Mouse (Mus musculus): ENCODE results near the gene Tmem59l. TPM values are rescaled to one million over a fixed set of nuclear protein-coding genes. Genes with fewer than 3 reads are reported as not detected.

Tmem59l gene
- polyA plus RNA-seq, 1 experiment from 2014 or later = 0.33 TPM

DNA sequence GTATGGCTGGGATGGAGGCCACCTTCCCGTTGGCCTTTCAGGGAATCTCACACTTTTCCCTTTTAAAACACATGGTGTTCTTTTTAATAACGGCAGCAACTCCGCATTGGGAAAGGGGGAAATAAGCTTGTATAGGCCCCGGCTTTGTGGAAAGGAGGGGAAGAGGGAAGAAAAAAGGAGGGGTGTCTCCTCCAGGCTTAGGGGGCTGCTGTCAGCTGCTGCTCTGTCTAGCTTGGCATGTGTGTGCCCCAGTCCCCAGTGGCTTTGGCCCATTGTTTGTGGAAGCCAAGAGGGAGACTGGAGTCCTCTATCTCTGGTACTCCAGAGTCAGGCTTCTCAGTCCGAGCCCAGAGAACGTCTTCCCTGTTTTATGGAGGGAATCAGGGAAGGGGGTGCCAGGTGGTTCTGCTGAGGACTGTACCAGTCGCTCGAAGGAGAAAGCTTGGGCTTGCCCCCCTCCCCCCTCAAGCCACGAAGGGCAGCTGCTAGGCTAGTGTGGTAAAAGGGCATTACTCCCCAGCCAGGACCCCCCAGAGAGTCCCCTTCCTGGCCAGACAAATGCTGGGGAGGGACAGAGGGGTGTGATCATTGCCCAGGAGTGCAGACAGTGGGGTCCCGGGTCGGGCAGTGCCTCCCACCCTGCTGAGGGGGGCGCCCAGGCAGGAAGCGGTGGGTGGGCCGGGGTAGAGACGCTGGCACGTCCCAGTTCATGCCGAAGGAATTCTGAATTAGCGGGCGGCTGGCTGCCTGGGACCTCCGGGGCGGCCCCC, 8.0 kb upstream of the Tmem59l start:
- 4% methylated on average over 21 of the region's 21 CpGs for WGBS (ENCODE audit: insufficient replicate concordance)
- Histone ChIP-seq H3K9ac (no peak overlapping the region), H3K27me3 (peaks cover 99% of the 10 kb centered on the region), H3K4me3 (replicated peaks) (no peak overlapping the region), H3K36me3 (no peaks in the 10 kb centered on the region), H3K27ac (no peak overlapping the region), H3K4me1 (replicated peaks) (peaks cover 46% of the 10 kb centered on the region), H3K4me2 (no peak overlapping the region), H3K9me3 (replicated peaks) (no peaks in the 10 kb centered on the region)
- ATAC-seq (ENCODE audit: low read depth) (no peak), DNase-seq (no peak)

DNA sequence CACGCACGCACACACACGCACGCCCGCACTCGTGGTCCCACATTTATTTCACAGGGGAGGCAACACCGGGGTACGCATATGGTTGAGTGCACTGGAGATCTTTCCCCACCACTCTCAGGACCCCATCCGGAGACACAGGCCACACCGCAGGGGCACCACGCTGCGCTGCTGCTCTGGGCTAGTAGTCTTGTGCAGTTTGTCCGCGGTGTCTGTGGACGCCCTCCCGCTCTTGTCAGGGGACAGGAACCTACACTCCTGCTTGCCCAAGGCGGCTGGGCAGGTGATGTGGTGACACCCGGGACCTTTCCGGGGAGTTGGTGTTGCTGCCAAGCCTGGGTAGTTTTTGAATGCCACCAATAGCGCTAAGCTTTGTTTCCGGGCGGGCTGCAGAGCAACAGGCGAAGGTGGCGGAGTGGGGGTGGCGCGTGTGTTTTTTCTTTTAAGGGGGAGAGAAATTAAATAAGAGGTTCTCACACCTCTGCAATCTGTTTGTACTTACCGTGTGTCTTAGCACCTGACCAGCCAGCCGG, 7.3 kb upstream of the Tmem59l start:
- H3K4me2 ChIP-seq = no peak overlapping the region
- no peak overlapping the region for H3K4me3 ChIP-seq (replicated peaks)
- H3K36me3 ChIP-seq = no peaks in the 10 kb centered on the region
- H3K4me1 ChIP-seq (replicated peaks) = peaks cover 42% of the 10 kb centered on the region
- ATAC-seq (ENCODE audit: low read depth) (no peak), DNase-seq (no peak)
- H3K9me3 ChIP-seq (replicated peaks) = no peaks in the 10 kb centered on the region
- peaks cover 100% of the 10 kb centered on the region for H3K27me3 ChIP-seq
- H3K9ac ChIP-seq = no peak overlapping the region
- H3K27ac ChIP-seq = no peak overlapping the region
- 5% methylated on average over 28 of the region's 28 CpGs for WGBS (ENCODE audit: insufficient replicate concordance)

DNA sequence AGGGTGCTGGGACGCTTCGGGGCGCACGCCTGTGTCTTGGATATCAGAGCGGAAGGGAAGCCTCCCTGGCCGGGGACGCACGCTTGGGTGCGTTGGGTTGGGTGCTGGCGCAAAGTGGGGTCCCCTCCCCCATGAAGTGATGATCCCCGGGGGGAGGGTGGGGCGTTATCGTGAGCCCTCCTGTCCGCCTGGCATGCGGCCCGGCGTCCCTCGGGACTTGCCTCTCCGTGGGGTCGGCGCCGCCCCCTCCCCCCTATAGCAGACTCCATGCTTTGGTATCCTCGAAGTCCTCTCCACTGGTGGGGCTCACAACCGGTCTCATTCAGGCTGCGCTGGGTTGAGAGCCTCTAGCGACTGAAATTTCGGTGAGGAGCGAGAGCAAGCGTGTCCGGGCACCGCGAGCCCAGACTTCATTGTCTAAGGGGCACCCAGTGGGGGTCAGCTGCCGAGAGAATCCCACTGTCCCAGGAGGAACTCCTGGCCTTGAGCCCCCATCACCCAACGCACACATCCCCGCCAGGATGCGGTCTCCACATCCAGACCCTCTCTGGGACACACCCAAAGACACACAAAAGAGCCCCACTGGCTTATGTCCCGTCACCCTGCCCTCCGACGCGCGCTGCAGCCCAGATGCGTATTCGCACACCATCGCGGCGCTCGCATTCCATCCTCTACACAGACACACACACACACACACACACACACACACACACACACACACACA, 6.7 kb upstream of the Tmem59l start:
- H3K4me2 ChIP-seq = no peak overlapping the region
- H3K27ac ChIP-seq = no peak overlapping the region
- H3K27me3 ChIP-seq = peaks cover 100% of the 10 kb centered on the region
- peak overlapping the region; percentile 45 for H3K4me3 ChIP-seq (replicated peaks)
- H3K9ac ChIP-seq = no peak overlapping the region
- no peaks in the 10 kb centered on the region for H3K36me3 ChIP-seq
- no peaks in the 10 kb centered on the region for H3K9me3 ChIP-seq (replicated peaks)
- DNase-seq (no peak), ATAC-seq (ENCODE audit: low read depth) (no peak)
- 2% methylated on average over 46 of the region's 47 CpGs for WGBS (ENCODE audit: insufficient replicate concordance)
- peaks cover 42% of the 10 kb centered on the region for H3K4me1 ChIP-seq (replicated peaks)

DNA sequence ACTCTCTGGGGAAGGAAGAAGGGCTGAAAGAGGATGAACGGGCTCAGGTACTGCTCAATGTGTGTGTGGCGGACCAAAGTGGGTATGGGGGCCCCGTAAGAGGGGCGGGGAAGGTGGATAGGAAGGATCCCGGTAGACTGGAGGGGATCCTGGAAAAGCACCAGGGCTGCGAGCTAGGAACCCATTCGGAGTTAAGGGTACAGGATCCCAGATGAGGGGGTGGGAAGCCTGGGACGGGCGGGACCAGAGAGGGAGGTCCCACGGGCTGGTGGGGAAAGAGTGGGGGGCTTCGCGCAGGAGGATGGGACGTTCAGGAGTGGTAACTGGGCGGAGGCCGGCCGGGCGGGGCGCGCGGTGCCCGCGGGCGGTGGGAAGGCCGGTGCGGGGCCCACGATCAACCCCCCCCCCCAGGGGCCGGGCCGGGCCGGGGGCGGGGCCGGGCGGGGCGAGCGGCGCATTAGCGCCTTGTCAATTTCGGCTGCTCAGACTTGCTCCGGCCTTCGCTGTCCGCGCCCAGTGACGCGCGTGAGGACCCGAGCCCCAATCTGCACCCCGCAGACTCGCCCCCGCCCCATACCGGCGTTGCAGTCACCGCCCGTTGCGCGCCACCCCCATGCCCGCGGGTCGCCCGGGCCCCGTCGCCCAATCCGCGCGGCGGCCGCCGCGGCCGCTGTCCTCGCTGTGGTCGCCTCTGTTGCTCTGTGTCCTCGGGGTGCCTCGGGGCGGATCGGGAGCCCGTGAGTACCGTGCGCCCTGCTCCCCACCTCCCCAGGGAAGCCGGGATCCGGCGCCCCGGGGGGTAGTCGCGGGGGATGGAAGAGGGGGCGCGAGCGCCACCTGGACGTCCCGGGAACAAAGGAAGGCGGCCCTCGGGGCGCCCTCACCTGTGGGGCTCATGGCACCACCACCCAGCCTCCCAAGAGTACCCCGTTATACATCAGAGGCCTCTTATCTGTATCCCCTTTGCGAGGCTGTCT, 5.8 kb upstream of the Tmem59l start, which contains the start of gene Crlf1:
Gene Crlf1, plus strand, starts transcription at position 495 of the 977 bp plus-strand sequence.
- ATAC-seq (ENCODE audit: low read depth) = no peak
- H3K4me1 ChIP-seq (replicated peaks) = peaks cover 44% of the 10 kb centered on the region
- DNase-seq = no peak

DNA sequence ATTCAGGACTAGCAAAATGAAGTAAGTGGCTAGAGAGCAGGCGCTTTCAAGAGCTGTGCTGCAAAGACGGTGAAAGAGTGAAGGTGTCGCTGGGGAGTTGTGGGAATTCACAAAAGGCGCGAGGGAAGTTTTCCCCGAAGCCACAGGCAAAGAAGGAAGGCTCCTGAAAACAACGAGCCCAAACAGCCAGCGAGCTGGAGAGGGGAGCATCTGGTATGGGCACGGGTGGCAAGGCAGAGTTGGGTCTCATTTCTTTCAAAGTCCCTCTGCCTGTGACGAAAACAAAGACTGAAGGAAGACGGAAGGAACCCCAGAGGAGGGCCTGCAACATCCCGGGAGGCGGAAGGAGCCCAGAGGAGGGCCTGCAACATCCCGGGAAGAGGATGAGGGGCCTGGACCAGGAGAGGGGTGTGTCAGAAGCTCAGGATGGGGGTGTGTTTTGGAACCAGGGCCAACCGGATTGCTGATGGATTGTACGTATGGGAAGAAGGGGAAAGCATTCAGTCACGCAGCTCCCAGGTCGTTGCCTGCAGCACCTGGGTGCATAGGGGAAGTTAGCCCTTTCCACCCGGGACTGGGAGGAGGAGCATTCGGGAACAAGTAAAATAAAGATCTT, 3.8 kb upstream of the Tmem59l start:
- 4% methylated on average over 20 of the region's 20 CpGs for WGBS (ENCODE audit: insufficient replicate concordance)
- no peak overlapping the region for H3K4me2 ChIP-seq
- peaks cover 100% of the 10 kb centered on the region for H3K27me3 ChIP-seq
- DNase-seq (no peak), ATAC-seq (ENCODE audit: low read depth) (no peak)
- no peak overlapping the region for H3K27ac ChIP-seq
- H3K4me3 ChIP-seq (replicated peaks) = no peak overlapping the region
- no peaks in the 10 kb centered on the region for H3K9me3 ChIP-seq (replicated peaks)
- H3K36me3 ChIP-seq = no peaks in the 10 kb centered on the region
- peaks cover 47% of the 10 kb centered on the region for H3K4me1 ChIP-seq (replicated peaks)
- no peak overlapping the region for H3K9ac ChIP-seq

More for the DNA sequence above, 5.8 kb upstream of the Tmem59l start, which contains the start of gene Crlf1:
- 2% methylated on average over 83 of the region's 93 CpGs for WGBS (ENCODE audit: insufficient replicate concordance)
- Histone ChIP-seq H3K36me3 (no peaks in the 10 kb centered on the region), H3K27me3 (peaks cover 100% of the 10 kb centered on the region), H3K9me3 (replicated peaks) (no peaks in the 10 kb centered on the region), H3K4me2 (peak within 1 kb of the TSS; percentile 57), H3K4me3 (replicated peaks) (peak within 1 kb of the TSS; percentile 45), H3K27ac (no peak within 1 kb of the TSS), H3K9ac (no peak within 1 kb of the TSS)

DNA sequence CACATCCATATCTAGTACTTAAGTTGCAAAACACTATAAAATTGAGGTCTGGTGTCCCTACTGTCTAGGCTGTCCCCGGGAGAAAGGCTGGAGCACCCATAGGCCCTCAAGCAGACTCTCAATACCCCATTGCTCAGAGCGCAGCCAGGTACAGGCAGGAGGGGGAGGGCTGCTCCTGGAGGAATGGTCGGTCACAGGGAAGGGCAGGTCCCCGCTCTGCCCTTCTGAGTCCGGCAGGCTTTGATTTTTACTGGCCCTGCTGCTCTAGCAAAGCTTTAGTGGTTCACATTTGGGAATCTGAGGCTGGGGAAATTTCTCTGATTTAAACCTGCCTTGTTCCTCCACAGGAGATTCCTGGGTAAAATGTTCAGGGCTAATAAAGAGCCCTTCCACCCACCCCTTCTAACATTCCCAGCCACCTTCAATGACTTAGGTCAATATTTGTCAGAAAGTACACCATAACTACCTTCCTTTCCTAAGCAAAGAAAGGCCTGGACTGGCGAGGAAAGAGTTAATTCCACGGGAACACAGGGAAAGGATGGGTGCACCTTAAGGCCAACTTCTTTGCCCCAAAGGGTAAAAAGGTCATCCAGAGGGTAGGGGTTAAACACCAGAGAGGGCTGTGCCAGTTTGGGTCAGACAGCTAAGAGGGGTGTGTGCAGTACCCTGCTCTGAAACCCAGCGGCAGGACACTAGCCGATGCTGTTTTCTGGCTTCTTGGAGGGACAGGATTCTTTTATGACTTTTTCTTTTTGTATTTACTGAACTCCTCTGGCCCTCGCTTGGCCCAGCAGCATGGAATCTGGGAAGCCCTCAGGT, 3.1 kb upstream of the Tmem59l start:
- Histone ChIP-seq H3K36me3 (no peaks in the 10 kb centered on the region), H3K9me3 (replicated peaks) (no peaks in the 10 kb centered on the region), H3K9ac (no peak overlapping the region), H3K4me3 (replicated peaks) (no peak overlapping the region), H3K4me2 (no peak overlapping the region), H3K4me1 (replicated peaks) (peaks cover 40% of the 10 kb centered on the region), H3K27me3 (peaks cover 100% of the 10 kb centered on the region), H3K27ac (no peak overlapping the region)
- no peak for ATAC-seq (ENCODE audit: low read depth)
- no peak for DNase-seq
- 12% methylated on average over 10 of the region's 10 CpGs for WGBS (ENCODE audit: insufficient replicate concordance)

DNA sequence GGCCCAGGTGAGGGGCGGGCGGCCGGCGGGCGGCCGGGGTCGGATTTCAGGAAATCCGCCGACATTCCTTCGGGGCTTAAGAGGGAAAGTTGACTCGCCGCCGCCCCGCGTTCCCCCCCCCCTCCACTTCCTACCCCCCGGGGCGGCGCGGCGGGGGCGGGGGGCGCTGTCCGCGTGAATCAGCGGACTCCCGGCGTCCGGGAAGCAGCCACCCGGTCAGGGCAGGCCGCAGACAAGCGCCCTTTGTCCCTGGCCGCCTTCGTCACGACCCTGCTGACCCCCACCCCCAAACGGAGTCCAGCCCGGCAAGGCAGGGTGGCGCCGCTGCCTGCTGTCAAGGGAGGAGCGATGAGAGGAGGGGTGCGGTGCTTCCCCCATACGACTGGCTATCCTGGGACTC, 2.4 kb upstream of the Tmem59l start:
- peak overlapping the region; percentile 50 for H3K4me2 ChIP-seq
- ATAC-seq (ENCODE audit: low read depth) (no peak), DNase-seq (no peak)
- H3K36me3 ChIP-seq = no peaks in the 10 kb centered on the region
- H3K4me3 ChIP-seq (replicated peaks) = peak overlapping the region; percentile 39
- peaks cover 100% of the 10 kb centered on the region for H3K27me3 ChIP-seq
- WGBS (ENCODE audit: insufficient replicate concordance) = 3% methylated on average over 39 of the region's 41 CpGs
- H3K4me1 ChIP-seq (replicated peaks) = peaks cover 40% of the 10 kb centered on the region
- no peaks in the 10 kb centered on the region for H3K9me3 ChIP-seq (replicated peaks)
- no peak overlapping the region for H3K27ac ChIP-seq
- H3K9ac ChIP-seq = no peak overlapping the region

DNA sequence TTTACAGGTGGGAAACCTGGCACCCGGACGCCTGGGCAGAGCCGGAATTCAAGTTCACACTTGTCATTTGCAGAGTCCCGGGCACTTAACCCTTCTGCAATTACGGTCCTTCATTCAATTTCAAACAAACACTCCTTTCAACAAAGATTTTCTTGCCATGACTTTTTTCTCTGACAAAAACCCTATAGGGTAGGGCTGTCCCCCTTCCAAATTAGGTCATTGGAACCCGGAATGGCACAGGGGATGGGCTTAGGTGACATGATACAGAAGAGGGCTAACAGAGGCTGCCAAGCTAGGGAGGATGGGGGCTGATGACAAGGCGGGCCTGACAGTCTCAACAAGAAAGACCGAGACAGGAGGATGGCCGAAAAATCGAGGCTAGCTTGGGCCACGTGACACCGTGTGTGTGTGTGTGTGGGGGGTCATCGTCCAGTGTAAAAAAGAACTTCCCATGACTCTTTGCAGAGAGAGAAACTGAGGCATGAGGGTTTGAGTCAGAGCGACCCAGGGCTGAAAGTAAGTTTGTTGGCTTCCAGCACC, 1.8 kb upstream of the Tmem59l start:
- Histone ChIP-seq H3K4me1 (replicated peaks) (peaks cover 40% of the 10 kb centered on the region), H3K4me3 (replicated peaks) (peak overlapping the region; percentile 39), H3K36me3 (no peaks in the 10 kb centered on the region), H3K9ac (no peak overlapping the region), H3K27ac (no peak overlapping the region), H3K9me3 (replicated peaks) (no peaks in the 10 kb centered on the region), H3K4me2 (peak overlapping the region; percentile 55), H3K27me3 (peaks cover 100% of the 10 kb centered on the region)
- DNase-seq (no peak), ATAC-seq (ENCODE audit: low read depth) (no peak)
- WGBS (ENCODE audit: insufficient replicate concordance) = 3% methylated on average over 14 of the region's 14 CpGs

DNA sequence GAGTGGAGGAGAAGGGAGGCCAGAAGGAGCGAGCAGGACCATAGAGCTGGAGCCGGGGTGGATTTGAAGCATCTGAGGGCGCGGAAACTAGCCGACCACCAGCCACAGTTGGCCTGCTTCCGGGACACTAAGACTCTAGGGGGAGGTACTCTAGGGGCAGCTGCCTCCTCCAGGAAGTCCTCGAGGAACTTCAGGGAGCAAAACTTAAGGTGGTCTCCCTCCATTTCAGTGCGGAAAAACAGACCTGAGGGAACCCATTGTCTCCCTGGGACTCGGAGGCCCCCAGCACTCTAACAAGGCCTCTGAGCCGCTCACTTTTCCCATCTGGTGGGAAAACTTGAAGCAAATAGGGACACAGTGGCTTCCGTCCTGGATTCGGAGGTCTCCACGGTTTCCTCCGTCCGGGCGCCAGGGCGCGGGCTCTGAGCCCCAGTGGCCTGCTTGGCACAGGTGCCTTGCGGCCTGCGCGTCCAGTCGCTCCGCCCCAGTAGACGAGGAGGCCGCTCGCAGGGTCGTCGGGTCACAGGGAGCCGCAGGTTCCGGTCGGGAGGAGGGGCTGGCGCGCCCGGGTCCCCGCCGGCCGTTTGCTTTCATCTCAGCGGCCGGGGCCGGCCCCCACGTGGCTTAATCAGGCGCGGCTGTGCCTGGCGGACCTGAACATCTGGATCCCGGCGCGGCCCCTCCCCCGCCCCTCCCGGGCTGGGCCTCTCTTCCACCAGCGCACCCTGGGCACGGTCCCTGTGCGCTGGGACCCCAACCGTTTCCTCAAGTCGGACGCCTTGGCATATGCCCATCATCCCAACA, 1.0 kb upstream of the Tmem59l start:
- no peak for DNase-seq
- no peak overlapping the region; the same call in 1 of the 2 replicates for H3K9ac ChIP-seq
- WGBS (ENCODE audit: insufficient replicate concordance) = 4% methylated on average over 55 of the region's 55 CpGs
- no peak overlapping the region for H3K27ac ChIP-seq
- no peaks in the 10 kb centered on the region for H3K9me3 ChIP-seq (replicated peaks)
- H3K4me1 ChIP-seq (replicated peaks) = peaks cover 34% of the 10 kb centered on the region
- peaks cover 100% of the 10 kb centered on the region for H3K27me3 ChIP-seq
- no peaks in the 10 kb centered on the region for H3K36me3 ChIP-seq
- H3K4me2 ChIP-seq = peak overlapping the region; percentile 55
- ATAC-seq (ENCODE audit: low read depth) = peak; percentile 40; the same call in 1 of the 2 replicates
- H3K4me3 ChIP-seq (replicated peaks) = peak overlapping the region; percentile 38
